ENCODE assay signal across 8 mouse cellular contexts in genomic region chr9:71215248-71216035, GRCm38 (mm10). TPM values are rescaled to one million over a fixed set of nuclear protein-coding genes. Genes with fewer than 3 reads are reported as not detected.
A peak's percentile ranks its signal among the peaks of the same experiment; 100 is the strongest.
DNase-seq lines count a peak whose midpoint lies in the region; ATAC-seq and TF ChIP-seq lines count a peak whose summit lies in the region.

Gene Aldh1a2, plus strand, starts transcription at chr9:71215789.

- peak; percentile 86 for ATAC-seq in lung, embryonic 14.5 days (ENCODE audit: insufficient read depth)
- 0 out of 2 replicates have a peak, but pooled peaks have one; percentile 9 for ATAC-seq in neutrophil, adult 5-6 weeks (ENCODE audit: extremely low read depth, insufficient number of reproducible peaks, low FRiP score, poor library complexity, severe bottlenecking)

- H3K27ac ChIP-seq in layer of hippocampus, adult 2 months = no peak within 1 kb of the TSS
- H3K27ac ChIP-seq in embryonic facial prominence, embryonic 10.5 days (replicated peaks) = peak within 1 kb of the TSS; percentile 66
- H3K27ac ChIP-seq in lung, embryonic 14.5 days (ENCODE audit: low read depth) = no peak within 1 kb of the TSS

- H3K4me3 ChIP-seq in layer of hippocampus, adult 2 months = peak within 1 kb of the TSS; percentile 27
- peak within 1 kb of the TSS; percentile 56 for H3K4me3 ChIP-seq in embryonic facial prominence, embryonic 10.5 days
- H3K4me3 ChIP-seq in lung, embryonic 14.5 days (ENCODE audit: low read depth, low read length) = peak within 1 kb of the TSS; percentile 45

- H3K9me3 ChIP-seq in embryonic facial prominence, embryonic 10.5 days = no peaks in the 10 kb centered on the region
- H3K9me3 ChIP-seq in lung, embryonic 14.5 days (ENCODE audit: low read depth, low read length) = no peaks in the 10 kb centered on the region

- peak within 1 kb of the TSS; percentile 70 for H3K4me2 ChIP-seq in lung, embryonic 14.5 days

- H3K27me3 ChIP-seq in embryonic facial prominence, embryonic 10.5 days (replicated peaks; ENCODE audit: low read depth, poor library complexity, severe bottlenecking) = peaks cover 76% of the 10 kb centered on the region
- H3K27me3 ChIP-seq in lung, embryonic 14.5 days (ENCODE audit: insufficient read depth, low read length) = peaks cover 63% of the 10 kb centered on the region

- peak in 1 of 2 experiments; percentile 15 for DNase-seq in layer of hippocampus, adult 2 months (ENCODE audit: low spot score in 2 of 2)
- DNase-seq in layer of hippocampus, adult 9-10 months (ENCODE audit: low spot score) = no peak
- peak; percentile 83 for DNase-seq in embryonic facial prominence, embryonic 10.5 days (ENCODE audit: low spot score)
- peak; percentile 50 to 53 for DNase-seq in heart, adult 9 months (ENCODE audit: low spot score in 2 of 2)
- peak; percentile 37 to 56 for DNase-seq in kidney, adult 8-10 months
- DNase-seq in lung, embryonic 14.5 days = peak; percentile 84
- DNase-seq in thymus, postnatal 36 days = peak; percentile 47 to 48

- peak; percentile 71 for TF ChIP-seq CTCF in layer of hippocampus, adult 2 months (conservative IDR thresholded peaks at IDR 0.05)
- TF ChIP-seq CTCF in lung, embryonic 14.5 days (IDR thresholded peaks at IDR 0.05; ENCODE audit: low read depth) = peak; percentile 82

- 1% methylated on average over 97 of the region's 97 CpGs for WGBS in embryonic facial prominence, embryonic 10.5 days
- WGBS in lung, embryonic 14.5 days = under 1% methylated on average over 82 of the region's 97 CpGs

- peaks cover 15% of the 10 kb centered on the region for H3K4me1 ChIP-seq in embryonic facial prominence, embryonic 10.5 days
- H3K4me1 ChIP-seq in lung, embryonic 14.5 days (ENCODE audit: insufficient read depth) = peaks cover 3% of the 10 kb centered on the region; the same call in 1 of the 2 replicates

- H3K36me3 ChIP-seq in embryonic facial prominence, embryonic 10.5 days (replicated peaks) = no peaks in the 10 kb centered on the region
- H3K36me3 ChIP-seq in lung, embryonic 14.5 days (ENCODE audit: insufficient read depth) = no peaks in the 10 kb centered on the region

- H3K9ac ChIP-seq in lung, embryonic 14.5 days = peak within 1 kb of the TSS; percentile 30

RNA-seq across cellular contexts. Expression of gene Aldh1a2, which starts in this region (rescaled TPM):
- 1 to 10 TPM; 4.7 to 6.5 TPM for total RNA-seq in layer of hippocampus, adult 2 months (2021)
- polyA plus RNA-seq in embryonic facial prominence, embryonic 10.5 days (2016; fragmentation: Nextera tagmentation; extraction: Ambion mirVana) = 4.1 and 7.6 TPM in 2 replicates
- polyA plus RNA-seq in lung, embryonic 14.5 days (2014; fragmentation: Nextera tagmentation; extraction: Ambion mirVana) = 41.7 and 47.9 TPM in 2 replicates
- total RNA-seq in neutrophil, adult 5-6 weeks (2017) = not detected in 2 replicates

Comparison
In these comparisons a context has a peak if more than half of its experiments do, and no peak if none do; other contexts are left out.
1. Peak in ATAC-seq in neutrophil, adult 5-6 weeks; RNA of the gene not detected or under 1 TPM.